Mouse (Mus musculus) lung, embryonic 14.5 days (tissue): Measurements from ENCODE around the gene Zfp467. TPM values are rescaled to one million over a fixed set of nuclear protein-coding genes. Genes with fewer than 3 reads are reported as not detected.

Source experiments
- ATAC-seq: fragments of 200-750 bp; cut with Nextera tagmentation; 2 replicates; pipeline ENCODE4 v1.8.0; 2017; ENCODE audit warnings: mild to moderate bottlenecking, moderate TSS enrichment, moderate library complexity; ENCODE audit not compliant: insufficient read depth
- DNase-seq: peaks from one replicate; pipeline ENCODE4 v3.0.0-alpha.2; 2015
- H3K27ac ChIP-seq: fragments of 300-500 bp; sonication (generic); 2 replicates; pipeline ENCODE4 v1.5.1; 2014; ENCODE audit warnings: low read depth, mild to moderate bottlenecking, moderate library complexity
- H3K27me3 ChIP-seq: fragments of 300-500 bp; sonication (generic); 2 replicates; pipeline ENCODE4 v1.6.1; 2014; ENCODE audit warnings: low read length, control low read depth; ENCODE audit not compliant: insufficient read depth
- H3K36me3 ChIP-seq: fragments of 300-500 bp; sonication (generic); 2 replicates; pipeline ENCODE4 v1.6.1; 2014; ENCODE audit warnings: control low read depth; ENCODE audit not compliant: insufficient read depth
- H3K4me1 ChIP-seq: fragments of 300-500 bp; sonication (generic); 2 replicates; pipeline ENCODE4 v1.6.1; 2014; ENCODE audit warnings: antibody characterized with exemption, control low read depth; ENCODE audit not compliant: insufficient read depth
- H3K4me2 ChIP-seq: fragments of 300-500 bp; sonication (generic); 2 replicates; pipeline ENCODE4 v1.6.1; 2014; ENCODE audit warnings: mild to moderate bottlenecking
- H3K4me3 ChIP-seq: fragments of 300-500 bp; sonication (generic); 2 replicates; pipeline ENCODE4 v1.5.1; 2014; ENCODE audit warnings: low read depth, low read length
- H3K9ac ChIP-seq: fragments of 300-500 bp; sonication (generic); 2 replicates; pipeline ENCODE4 v1.6.1; 2014
- H3K9me3 ChIP-seq: fragments of 300-500 bp; sonication (generic); 2 replicates; pipeline ENCODE4 v1.6.1; 2016; ENCODE audit warnings: low read depth, low read length, control low read depth
- CTCF ChIP-seq: IDR thresholded peaks from 2 replicates; pipeline ENCODE4 v1.5.1; 2016; ENCODE audit warnings: antibody characterized with exemption, low read depth
- WGBS: fragments of 180-500 bp; shearing (Covaris S2); extraction: QIAGEN DNeasy Blood & Tissue Kit; methylation state at CpG from one replicate; pipeline ENCODE4 v1.1.7; 2014; 5-methylcytosine and 5-hydroxymethylcytosine counted together
- polyA plus RNA-seq: library from polyadenylated mRNA; unstranded; fragments of >200 nt; fragmentation: Nextera tagmentation; extraction: Ambion mirVana; gene quantifications from 2 replicates; pipeline ENCODE4 v1.2.1, GENCODE M21; 2014

Gene Zfp467
- polyA plus RNA-seq, 1 experiment from 2014 or later: 20.7 TPM

- H3K27ac ChIP-seq: no peak overlapping the region
- no peak overlapping the region for H3K4me2 ChIP-seq
- no peak overlapping the region for H3K4me3 ChIP-seq
- no peaks in the 10 kb centered on the region for H3K9me3 ChIP-seq
- no peaks in the 10 kb centered on the region for H3K4me1 ChIP-seq
- H3K36me3 ChIP-seq: peaks cover 68% of the 10 kb centered on the region
- no peak for TF ChIP-seq CTCF
- H3K9ac ChIP-seq: no peak overlapping the region
- 76% methylated on average over 2 of the region's 2 CpGs for WGBS
- ATAC-seq (no peak), DNase-seq (no peak)
- H3K27me3 ChIP-seq: no peaks in the 10 kb centered on the region
Observed at GRCm38 (mm10) chr6:48416486-48416885, 29.1 kb downstream of the Zfp467 start.

GRCm38 (mm10) chr6:48415636-48416035 lies 30.0 kb downstream of the Zfp467 start:
- Histone ChIP-seq H3K9ac (no peak overlapping the region), H3K4me2 (no peak overlapping the region), H3K9me3 (no peaks in the 10 kb centered on the region), H3K4me3 (no peak overlapping the region), H3K36me3 (peaks cover 77% of the 10 kb centered on the region), H3K27ac (no peak overlapping the region), H3K27me3 (no peaks in the 10 kb centered on the region), H3K4me1 (no peaks in the 10 kb centered on the region)
- no peak for TF ChIP-seq CTCF
- WGBS: 91% methylated on average over 7 of the region's 7 CpGs
- ATAC-seq (no peak), DNase-seq (no peak)

- ATAC-seq (no peak), DNase-seq (no peak)
- WGBS: 78% methylated on average over 1 of the region's 1 CpGs
- H3K4me3 ChIP-seq: no peak overlapping the region
- H3K27me3 ChIP-seq: no peaks in the 10 kb centered on the region
- H3K27ac ChIP-seq: no peak overlapping the region
- no peak overlapping the region for H3K9ac ChIP-seq
- H3K9me3 ChIP-seq: no peaks in the 10 kb centered on the region
- no peaks in the 10 kb centered on the region for H3K4me1 ChIP-seq
- H3K4me2 ChIP-seq: no peak overlapping the region
- peaks cover 84% of the 10 kb centered on the region for H3K36me3 ChIP-seq
- no peak for TF ChIP-seq CTCF
Observed at GRCm38 (mm10) chr6:48414886-48415285, 30.7 kb downstream of the Zfp467 start.

- H3K36me3 ChIP-seq: peaks cover 99% of the 10 kb centered on the region
- no peaks in the 10 kb centered on the region for H3K9me3 ChIP-seq
- no peaks in the 10 kb centered on the region for H3K4me1 ChIP-seq
- DNase-seq (no peak), ATAC-seq (no peak)
- H3K9ac ChIP-seq: no peak overlapping the region
- H3K27ac ChIP-seq: no peak overlapping the region
- no peak overlapping the region for H3K4me3 ChIP-seq
- 83% methylated on average over 10 of the region's 10 CpGs for WGBS
- no peak overlapping the region for H3K4me2 ChIP-seq
- no peak for TF ChIP-seq CTCF
- H3K27me3 ChIP-seq: no peaks in the 10 kb centered on the region
Observed at GRCm38 (mm10) chr6:48413081-48413480, 32.5 kb downstream of the Zfp467 start.

GRCm38 (mm10) chr6:48412662-48413061 lies 33.0 kb downstream of the Zfp467 start:
- Histone ChIP-seq H3K36me3 (peaks cover 100% of the 10 kb centered on the region), H3K4me3 (no peak overlapping the region), H3K4me2 (no peak overlapping the region), H3K27me3 (no peaks in the 10 kb centered on the region), H3K9ac (no peak overlapping the region), H3K4me1 (no peaks in the 10 kb centered on the region), H3K27ac (no peak overlapping the region), H3K9me3 (no peaks in the 10 kb centered on the region)
- 77% methylated on average over 3 of the region's 3 CpGs for WGBS
- ATAC-seq (no peak), DNase-seq (no peak)
- TF ChIP-seq CTCF: no peak

- Histone ChIP-seq H3K4me3 (no peak overlapping the region), H3K36me3 (peaks cover 99% of the 10 kb centered on the region), H3K9me3 (no peaks in the 10 kb centered on the region), H3K27ac (no peak overlapping the region), H3K4me1 (no peaks in the 10 kb centered on the region), H3K4me2 (no peak overlapping the region), H3K27me3 (no peaks in the 10 kb centered on the region), H3K9ac (no peak overlapping the region)
- DNase-seq (no peak), ATAC-seq (no peak)
- no peak; the same call in 1 of the 2 replicates for TF ChIP-seq CTCF
- 84% methylated on average over 4 of the region's 4 CpGs for WGBS
Observed at GRCm38 (mm10) chr6:48412147-48412546, 33.5 kb downstream of the Zfp467 start.

- no peak for DNase-seq
- 83% methylated on average over 6 of the region's 6 CpGs for WGBS
- H3K27ac ChIP-seq: no peak overlapping the region
- ATAC-seq: no peak
- H3K36me3 ChIP-seq: peaks cover 98% of the 10 kb centered on the region
- H3K9ac ChIP-seq: no peak overlapping the region
- no peak overlapping the region for H3K4me2 ChIP-seq
- no peak overlapping the region for H3K4me3 ChIP-seq
- TF ChIP-seq CTCF: no peak
- no peaks in the 10 kb centered on the region for H3K4me1 ChIP-seq
- no peaks in the 10 kb centered on the region for H3K27me3 ChIP-seq
- H3K9me3 ChIP-seq: no peaks in the 10 kb centered on the region
Observed at GRCm38 (mm10) chr6:48411193-48412092, 34.2 kb downstream of the Zfp467 start.
